Mouse (Mus musculus): ENCODE measurements around the gene Serpina1f. TPM values are rescaled to one million over a fixed set of nuclear protein-coding genes. Genes with fewer than 3 reads are reported as not detected.
"Not testable (repeated sequence)": the region's sequence is repeated elsewhere in the genome, so short reads cannot be mapped to it uniquely, and the experiment has no call there.

Serpina1f gene
- polyA plus RNA-seq, 1 experiment from 2014 or later: not detected

DNA sequence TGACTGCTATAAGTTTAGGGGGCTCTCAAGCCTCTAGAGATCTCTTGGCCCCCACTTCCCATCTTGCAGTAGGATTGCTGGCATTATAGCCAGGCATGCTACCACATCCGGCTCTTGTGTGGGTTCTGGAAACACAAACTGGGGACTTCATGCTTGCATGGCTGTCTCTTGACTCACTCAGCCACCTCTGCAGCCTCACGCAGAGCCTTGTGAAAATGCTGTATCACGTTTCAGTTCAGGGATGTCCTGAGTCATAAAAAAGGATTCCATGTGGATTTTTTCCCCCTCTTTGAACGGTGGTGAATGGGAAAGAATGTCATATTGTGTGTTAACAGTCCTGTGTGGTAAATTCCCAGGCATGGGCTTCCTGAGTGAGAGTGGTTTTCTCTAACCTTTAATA lies 11.6 kb downstream of the Serpina1f start:
- no peaks in the 10 kb centered on the region for H3K36me3 ChIP-seq (replicated peaks)
- no peak overlapping the region for H3K4me3 ChIP-seq
- no peak for DNase-seq (ENCODE audit: extremely low spot score, low spot score)
- H3K4me1 ChIP-seq: no peaks in the 10 kb centered on the region
- H3K27ac ChIP-seq: no peak overlapping the region
- 77% methylated on average over 4 of the region's 4 CpGs for WGBS
- 0 out of 2 replicates have a peak, but pooled peaks cover 5% of the 10 kb centered on the region for H3K9me3 ChIP-seq
- no peaks in the 10 kb centered on the region for H3K27me3 ChIP-seq (ENCODE audit: poor library complexity, severe bottlenecking)

DNA sequence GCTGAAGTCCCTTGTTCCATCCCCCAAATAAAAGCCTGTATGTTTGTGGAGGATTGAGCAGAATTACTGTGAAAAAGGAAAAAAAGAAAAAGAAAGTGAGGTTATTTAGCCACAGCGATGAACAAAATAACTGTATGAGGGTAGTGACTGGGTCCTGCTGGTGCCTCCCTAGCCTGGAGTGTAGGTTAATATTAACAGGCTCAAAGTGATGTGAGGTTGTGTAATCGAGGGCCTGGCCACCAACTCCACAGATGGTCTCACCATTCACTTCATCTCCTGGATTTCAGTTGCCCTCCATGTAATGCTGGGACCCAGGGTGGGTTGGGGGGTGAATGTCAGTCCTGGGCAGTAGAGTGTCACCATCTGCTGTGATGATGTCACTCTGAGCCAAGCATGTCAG lies 13.6 kb downstream of the Serpina1f start:
- no peaks in the 10 kb centered on the region for H3K4me1 ChIP-seq
- no peaks in the 10 kb centered on the region for H3K27me3 ChIP-seq (ENCODE audit: poor library complexity, severe bottlenecking)
- no peaks in the 10 kb centered on the region for H3K36me3 ChIP-seq (replicated peaks)
- H3K4me3 ChIP-seq: no peak overlapping the region
- DNase-seq (ENCODE audit: extremely low spot score, low spot score): no peak
- H3K27ac ChIP-seq: no peak overlapping the region
- WGBS: 83% methylated on average over 2 of the region's 2 CpGs
- 0 out of 2 replicates have a peak, but pooled peaks cover 5% of the 10 kb centered on the region for H3K9me3 ChIP-seq

DNA sequence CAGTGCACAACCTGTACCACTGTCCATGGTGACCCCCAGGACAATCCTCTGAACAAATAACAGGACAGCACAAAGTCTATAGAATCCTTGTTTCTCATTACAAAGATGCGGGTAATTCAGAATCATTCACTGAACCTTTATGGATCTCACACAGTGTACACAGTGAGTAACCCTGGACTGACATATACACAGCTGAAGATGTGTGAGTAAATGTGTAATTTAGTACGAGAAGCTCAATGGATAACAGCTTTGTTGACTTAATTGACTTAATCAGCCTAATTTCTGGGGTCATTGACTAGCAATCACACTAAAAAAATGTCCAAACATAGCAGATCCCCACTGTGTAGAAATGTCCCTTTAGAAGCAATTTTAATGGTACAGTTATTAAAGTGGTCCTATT lies 14.2 kb downstream of the Serpina1f start:
- H3K9me3 ChIP-seq: 0 out of 2 replicates have a peak, but pooled peaks cover 5% of the 10 kb centered on the region
- H3K27me3 ChIP-seq (ENCODE audit: poor library complexity, severe bottlenecking): no peaks in the 10 kb centered on the region
- H3K36me3 ChIP-seq (replicated peaks): no peaks in the 10 kb centered on the region
- no peaks in the 10 kb centered on the region for H3K4me1 ChIP-seq
- WGBS: 80% methylated on average over 2 of the region's 2 CpGs
- H3K4me3 ChIP-seq: no peak overlapping the region
- DNase-seq (ENCODE audit: extremely low spot score, low spot score): no peak
- no peak overlapping the region for H3K27ac ChIP-seq

DNA sequence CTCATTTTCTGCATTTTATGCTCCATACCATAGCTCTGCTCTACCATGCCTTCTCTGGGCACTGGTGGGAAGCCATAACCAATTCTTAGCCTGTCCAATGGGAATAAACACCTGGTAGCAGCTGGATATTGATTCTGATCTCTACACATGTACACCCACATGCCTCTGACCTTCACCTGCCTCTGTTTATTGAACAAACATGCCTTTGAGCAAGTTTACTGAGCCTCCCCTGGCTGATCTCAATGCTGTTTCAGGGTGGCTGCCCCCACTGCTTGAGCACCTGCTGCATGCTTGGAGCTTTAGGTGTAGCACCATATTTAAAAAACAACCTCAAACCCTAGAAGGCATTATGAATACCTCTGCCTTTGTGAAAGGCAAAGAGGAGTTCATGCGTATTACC lies 15.5 kb downstream of the Serpina1f start:
- not testable (repeated sequence) for H3K4me1 ChIP-seq; H3K36me3 ChIP-seq (replicated peaks); H3K27ac ChIP-seq; H3K9me3 ChIP-seq; H3K27me3 ChIP-seq (ENCODE audit: poor library complexity, severe bottlenecking); DNase-seq (ENCODE audit: extremely low spot score, low spot score); H3K4me3 ChIP-seq
- WGBS: 92% methylated on average over 1 of the region's 1 CpGs

DNA sequence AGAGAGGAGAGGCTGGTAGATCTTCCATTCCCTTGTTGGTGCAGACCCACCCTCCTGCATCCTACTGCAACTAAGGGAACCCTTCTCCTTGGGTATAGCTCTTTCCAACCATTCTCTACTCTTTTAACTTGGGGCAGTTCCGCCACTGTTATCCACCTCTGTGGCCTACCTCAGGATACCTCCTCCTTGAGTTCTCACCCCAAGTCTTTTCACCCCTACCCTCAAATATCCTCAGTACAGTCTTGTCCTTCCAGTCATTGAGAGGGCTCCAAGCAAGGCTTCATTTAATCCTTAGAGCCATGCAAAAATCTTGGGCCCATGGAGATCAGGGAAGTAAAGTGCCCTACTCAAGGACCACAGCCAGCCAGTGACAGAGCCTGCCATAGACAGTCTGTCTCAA lies 19.3 kb downstream of the Serpina1f start, which contains the start of gene Serpina16:
Gene Serpina16 (minus strand): TSS at position 101 of the 400 bp plus-strand sequence.
- 88% methylated on average over 1 of the region's 1 CpGs for WGBS
- H3K4me1 ChIP-seq: no peaks in the 10 kb centered on the region
- H3K9me3 ChIP-seq: no peaks in the 10 kb centered on the region; the same call in 1 of the 2 replicates
- no peaks in the 10 kb centered on the region for H3K36me3 ChIP-seq (replicated peaks)
- H3K27ac ChIP-seq: no peak within 1 kb of the TSS
- H3K27me3 ChIP-seq (ENCODE audit: poor library complexity, severe bottlenecking): no peaks in the 10 kb centered on the region
- DNase-seq (ENCODE audit: extremely low spot score, low spot score): no peak
- H3K4me3 ChIP-seq: no peak within 1 kb of the TSS

DNA sequence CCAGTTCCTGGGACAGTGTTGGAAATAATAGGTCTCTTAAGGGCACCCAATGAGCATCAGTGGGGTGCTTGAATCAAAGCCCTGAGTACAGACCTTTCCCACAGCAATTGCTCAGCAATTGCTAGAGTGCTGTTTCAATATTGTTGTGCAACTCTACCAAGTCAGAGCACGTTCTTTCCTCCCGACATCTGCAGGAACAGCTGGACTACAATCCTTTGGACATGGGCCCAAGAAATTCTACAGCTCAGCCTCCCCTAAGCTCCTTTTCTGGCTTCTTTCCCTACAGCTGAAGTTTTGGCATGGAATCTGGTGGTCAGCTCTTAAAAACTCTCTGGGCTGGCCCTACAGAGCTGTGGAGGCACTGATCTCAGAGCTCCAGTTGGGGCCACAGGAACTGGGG lies 22.1 kb downstream of the Serpina1f start:
- Histone ChIP-seq H3K9me3 (no peaks in the 10 kb centered on the region; the same call in 1 of the 2 replicates), H3K27me3 (ENCODE audit: poor library complexity, severe bottlenecking) (no peaks in the 10 kb centered on the region), H3K4me3 (no peak overlapping the region), H3K36me3 (replicated peaks) (no peaks in the 10 kb centered on the region), H3K4me1 (no peaks in the 10 kb centered on the region), H3K27ac (no peak overlapping the region)
- DNase-seq (ENCODE audit: extremely low spot score, low spot score): no peak
- WGBS: 90% methylated on average over 2 of the region's 2 CpGs

DNA sequence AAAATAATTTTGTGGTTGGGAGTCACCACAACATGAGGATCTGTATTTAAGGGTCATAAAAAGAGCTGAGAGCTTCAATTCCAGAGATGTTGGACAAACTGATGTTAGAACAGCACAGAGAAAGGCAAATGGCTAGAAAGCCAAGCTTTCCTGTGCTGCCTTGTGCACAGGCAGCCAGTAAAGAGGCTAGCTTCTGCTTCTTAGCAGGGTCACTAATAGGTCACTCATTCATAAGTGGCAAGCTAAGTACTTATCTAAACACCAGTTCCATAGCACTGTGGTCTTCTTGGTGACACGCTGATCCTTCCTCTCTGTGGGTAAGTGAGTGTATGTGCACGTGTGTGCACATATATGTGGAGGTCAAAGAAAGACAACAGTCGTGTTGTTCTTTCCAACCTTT lies 23.8 kb downstream of the Serpina1f start:
- Histone ChIP-seq H3K4me1 (no peaks in the 10 kb centered on the region), H3K9me3 (no peaks in the 10 kb centered on the region; the same call in 1 of the 2 replicates), H3K4me3 (no peak overlapping the region), H3K36me3 (replicated peaks) (no peaks in the 10 kb centered on the region), H3K27ac (no peak overlapping the region), H3K27me3 (ENCODE audit: poor library complexity, severe bottlenecking) (no peaks in the 10 kb centered on the region)
- no peak for DNase-seq (ENCODE audit: extremely low spot score, low spot score)
- 79% methylated on average over 3 of the region's 3 CpGs for WGBS

DNA sequence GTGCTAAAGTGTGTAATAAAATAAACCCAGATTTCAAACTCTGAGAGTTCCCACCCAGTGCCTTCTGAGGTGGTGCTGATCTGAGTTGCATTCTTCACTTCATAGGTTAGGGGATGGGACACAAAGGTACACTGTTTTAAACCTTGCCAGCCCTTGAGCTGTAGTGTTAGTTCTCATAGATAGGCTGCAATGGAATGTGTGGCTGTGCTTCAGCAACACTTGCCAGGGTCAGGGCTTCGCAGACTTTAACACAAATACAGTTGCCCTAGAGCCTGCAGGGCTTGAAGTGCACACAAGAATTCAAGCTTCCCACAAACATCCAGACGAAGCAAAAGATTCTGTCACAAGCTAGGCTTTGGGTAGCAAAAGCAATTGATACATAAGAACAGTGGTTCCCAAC lies 24.4 kb downstream of the Serpina1f start:
- H3K27ac ChIP-seq: no peak overlapping the region
- no peak for DNase-seq (ENCODE audit: extremely low spot score, low spot score)
- H3K27me3 ChIP-seq (ENCODE audit: poor library complexity, severe bottlenecking): no peaks in the 10 kb centered on the region
- H3K4me1 ChIP-seq: no peaks in the 10 kb centered on the region
- H3K9me3 ChIP-seq: no peaks in the 10 kb centered on the region; the same call in 1 of the 2 replicates
- H3K4me3 ChIP-seq: no peak overlapping the region
- H3K36me3 ChIP-seq (replicated peaks): no peaks in the 10 kb centered on the region
- WGBS: 80% methylated on average over 2 of the region's 2 CpGs

DNA sequence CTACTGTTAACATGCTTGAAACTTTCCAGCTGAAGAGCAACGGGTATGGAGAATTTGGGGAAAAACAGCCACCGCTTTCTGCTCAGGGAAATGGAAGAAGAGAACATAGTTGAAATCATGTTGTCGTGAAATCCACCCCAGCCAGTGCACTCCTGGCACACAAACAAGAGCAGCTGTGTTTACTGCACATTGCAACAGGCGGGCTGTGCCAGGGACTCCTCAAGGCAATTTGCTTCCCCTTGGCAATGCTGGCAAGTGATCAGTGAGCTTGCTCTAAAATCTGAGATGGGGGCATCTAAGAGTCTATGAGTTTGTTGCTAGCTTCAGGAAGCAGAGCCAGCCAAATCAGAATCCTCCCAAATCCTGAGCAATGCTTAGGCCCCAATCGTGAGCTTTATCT lies 25.0 kb downstream of the Serpina1f start:
- no peaks in the 10 kb centered on the region; the same call in 1 of the 2 replicates for H3K9me3 ChIP-seq
- no peak overlapping the region for H3K4me3 ChIP-seq
- H3K4me1 ChIP-seq: no peaks in the 10 kb centered on the region
- no peak for DNase-seq (ENCODE audit: extremely low spot score, low spot score)
- H3K36me3 ChIP-seq (replicated peaks): no peaks in the 10 kb centered on the region
- no peaks in the 10 kb centered on the region for H3K27me3 ChIP-seq (ENCODE audit: poor library complexity, severe bottlenecking)
- H3K27ac ChIP-seq: no peak overlapping the region
- WGBS: 90% methylated on average over 5 of the region's 5 CpGs

DNA sequence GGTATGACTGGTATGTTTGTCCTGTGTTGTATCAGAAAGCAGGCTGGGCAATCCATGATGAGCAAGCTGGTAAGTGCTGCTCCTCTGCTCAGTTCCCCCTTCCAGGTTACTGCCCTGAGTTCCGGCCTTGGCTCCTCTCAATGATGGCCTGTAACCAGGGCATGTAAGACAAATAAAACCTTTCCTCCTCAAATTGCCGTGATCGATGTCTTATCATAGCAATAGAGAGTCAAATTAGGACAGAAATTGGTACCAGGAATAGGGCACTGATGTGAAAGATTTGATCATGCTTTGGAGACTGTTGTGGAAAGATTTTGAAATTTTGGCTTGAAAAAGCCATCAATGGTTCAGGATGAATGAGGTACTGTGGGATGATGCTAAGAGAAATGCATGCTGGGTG lies 30.0 kb downstream of the Serpina1f start:
- WGBS: 87% methylated on average over 3 of the region's 3 CpGs
- DNase-seq (ENCODE audit: extremely low spot score, low spot score): no peak
- no peaks in the 10 kb centered on the region for H3K4me1 ChIP-seq
- H3K36me3 ChIP-seq (replicated peaks): no peaks in the 10 kb centered on the region
- no peak overlapping the region for H3K4me3 ChIP-seq
- H3K27ac ChIP-seq: no peak overlapping the region
- no peaks in the 10 kb centered on the region for H3K27me3 ChIP-seq (ENCODE audit: poor library complexity, severe bottlenecking)
- no peaks in the 10 kb centered on the region for H3K9me3 ChIP-seq

DNA sequence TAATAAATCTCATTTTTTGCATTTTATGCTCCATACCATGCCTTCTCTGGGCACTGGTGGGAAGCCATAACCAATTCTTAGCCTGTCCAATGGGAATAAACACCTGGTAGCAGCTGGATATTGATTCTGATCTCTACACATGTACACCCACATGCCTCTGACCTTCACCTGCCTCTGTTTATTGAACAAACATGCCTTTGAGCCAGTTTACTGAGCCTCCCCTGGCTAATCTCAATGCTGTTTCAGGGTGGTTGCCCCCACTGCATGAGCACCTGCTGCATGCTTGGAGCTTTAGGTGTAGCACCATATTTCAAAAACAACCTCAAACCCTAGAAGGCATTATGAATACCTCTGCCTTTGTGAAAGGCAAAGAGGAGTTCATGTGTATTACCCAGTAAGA lies 33.3 kb downstream of the Serpina1f start:
- H3K36me3 ChIP-seq (replicated peaks); H3K9me3 ChIP-seq: not testable (repeated sequence)

DNA sequence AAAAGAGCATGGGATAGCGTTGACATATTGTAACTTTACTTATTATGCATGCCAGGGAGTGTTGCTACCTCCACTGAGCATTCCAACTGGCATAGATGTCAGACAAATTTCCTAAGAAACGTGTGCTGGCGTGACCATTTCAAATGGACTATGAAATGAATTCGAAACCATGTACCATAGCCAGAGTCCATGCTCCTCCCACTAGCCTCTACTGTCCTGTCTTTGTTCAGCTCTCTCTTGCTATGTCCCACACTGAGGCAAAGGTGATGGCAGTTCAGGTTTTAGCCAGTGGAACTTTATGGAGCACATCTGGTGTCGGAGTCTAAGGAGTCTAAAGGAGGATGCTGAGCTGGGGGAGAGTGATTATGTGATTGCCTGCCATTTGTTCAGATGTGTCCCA lies 35.3 kb downstream of the Serpina1f start:
- no peaks in the 10 kb centered on the region for H3K36me3 ChIP-seq (replicated peaks)
- DNase-seq (ENCODE audit: extremely low spot score, low spot score): no peak
- no peak overlapping the region for H3K27ac ChIP-seq
- H3K4me1 ChIP-seq: no peaks in the 10 kb centered on the region
- no peaks in the 10 kb centered on the region for H3K27me3 ChIP-seq (ENCODE audit: poor library complexity, severe bottlenecking)
- no peaks in the 10 kb centered on the region for H3K9me3 ChIP-seq
- no peak overlapping the region for H3K4me3 ChIP-seq
- 88% methylated on average over 5 of the region's 5 CpGs for WGBS

More for the DNA sequence above, 33.3 kb downstream of the Serpina1f start:
- not testable (repeated sequence) for H3K27me3 ChIP-seq (ENCODE audit: poor library complexity, severe bottlenecking); H3K4me1 ChIP-seq; H3K27ac ChIP-seq; DNase-seq (ENCODE audit: extremely low spot score, low spot score); H3K4me3 ChIP-seq

DNA sequence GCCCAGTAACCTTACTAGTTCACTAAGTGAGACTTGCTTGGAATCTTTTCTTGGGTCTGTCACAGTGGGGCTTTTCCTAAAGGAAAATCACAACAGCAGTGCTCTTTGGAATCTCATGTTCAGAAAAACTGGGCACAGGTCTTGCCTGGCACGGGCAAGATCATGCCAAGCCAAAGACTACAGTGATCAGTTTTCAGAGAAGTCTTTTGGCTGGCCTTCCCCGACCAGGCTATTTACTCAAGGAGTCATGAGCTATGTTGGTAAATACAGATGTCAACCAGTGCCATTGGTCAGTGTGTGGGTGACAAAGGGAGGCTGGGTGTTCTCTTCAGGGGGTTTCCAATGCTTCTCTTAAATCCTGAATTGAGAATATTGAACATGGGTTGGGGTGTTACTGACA lies 36.2 kb downstream of the Serpina1f start:
- DNase-seq (ENCODE audit: extremely low spot score, low spot score): no peak
- H3K4me1 ChIP-seq: no peaks in the 10 kb centered on the region
- no peaks in the 10 kb centered on the region for H3K27me3 ChIP-seq (ENCODE audit: poor library complexity, severe bottlenecking)
- no peaks in the 10 kb centered on the region for H3K9me3 ChIP-seq
- H3K27ac ChIP-seq: no peak overlapping the region
- WGBS: 88% methylated on average over 2 of the region's 2 CpGs
- H3K4me3 ChIP-seq: no peak overlapping the region
- H3K36me3 ChIP-seq (replicated peaks): no peaks in the 10 kb centered on the region

DNA sequence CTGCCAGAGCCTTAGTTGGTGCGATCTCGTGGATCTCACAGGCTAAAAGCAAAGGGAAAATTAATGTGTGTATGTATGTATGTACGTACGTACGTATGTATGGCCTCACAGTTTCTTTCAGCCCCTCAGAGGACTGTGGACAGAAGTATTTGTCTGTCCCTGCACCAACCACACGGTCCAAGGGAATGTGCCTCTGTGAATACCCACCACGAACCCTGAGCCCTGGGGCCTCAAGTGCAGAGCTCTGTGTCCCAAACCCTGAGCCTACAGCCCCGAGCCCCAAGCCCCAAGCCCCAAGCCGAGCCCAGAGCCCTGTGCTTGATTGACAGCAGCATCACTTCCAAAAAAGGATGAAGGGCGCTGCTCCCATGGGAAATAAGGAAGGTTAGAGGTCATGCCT lies 37.3 kb downstream of the Serpina1f start:
- Histone ChIP-seq H3K27me3 (ENCODE audit: poor library complexity, severe bottlenecking) (no peaks in the 10 kb centered on the region), H3K36me3 (replicated peaks) (no peaks in the 10 kb centered on the region), H3K4me3 (no peak overlapping the region), H3K9me3 (no peaks in the 10 kb centered on the region), H3K4me1 (no peaks in the 10 kb centered on the region), H3K27ac (no peak overlapping the region)
- WGBS: 87% methylated on average over 10 of the region's 10 CpGs
- no peak for DNase-seq (ENCODE audit: extremely low spot score, low spot score)
